Mouse (Mus musculus) limb, embryonic 10.5 days (tissue): ENCODE results near the gene Chd1. TPM values are rescaled to one million over a fixed set of nuclear protein-coding genes. Genes with fewer than 3 reads are reported as not detected.

Source experiments
- DNase-seq: peaks from one replicate; pipeline ENCODE4 v3.0.0-alpha.2; 2017; ENCODE audit warnings: low spot score
- H3K27ac ChIP-seq: fragments of 300-500 bp; sonication (generic); 2 replicates; pipeline ENCODE4 v1.5.1; 2016; ENCODE audit warnings: mild to moderate bottlenecking
- H3K27me3 ChIP-seq: fragments of 300-500 bp; sonication (generic); 2 replicates; pipeline ENCODE4 v1.6.1; 2016; ENCODE audit warnings: low read depth, mild to moderate bottlenecking; ENCODE audit not compliant: poor library complexity, severe bottlenecking
- H3K36me3 ChIP-seq: fragments of 300-500 bp; sonication (generic); 2 replicates; pipeline ENCODE4 v1.6.1; 2016; ENCODE audit warnings: mild to moderate bottlenecking, moderate library complexity
- H3K4me1 ChIP-seq: fragments of 300-500 bp; sonication (generic); 2 replicates; pipeline ENCODE4 v1.6.1; 2016
- H3K4me3 ChIP-seq: fragments of 300-500 bp; sonication (generic); 2 replicates; pipeline ENCODE4 v1.5.1; 2016; ENCODE audit warnings: mild to moderate bottlenecking, moderate library complexity
- H3K9me3 ChIP-seq: fragments of 300-500 bp; sonication (generic); replicated peaks from 2 replicates; pipeline ENCODE4 v1.6.1; 2016; ENCODE audit warnings: mild to moderate bottlenecking
- WGBS: fragments of 180-500 bp; shearing (Covaris S2); methylation state at CpG from one replicate; pipeline ENCODE4 v1.1.7; 2016; 5-methylcytosine and 5-hydroxymethylcytosine counted together
- polyA plus RNA-seq: library from polyadenylated mRNA; unstranded; fragments of >200 nt; fragmentation: Nextera tagmentation; extraction: Ambion mirVana; gene quantifications from 2 replicates; pipeline ENCODE4 v1.2.1, GENCODE M21; 2016

Chd1 gene
- polyA plus RNA-seq: 40.6 and 40.7 TPM in 2 replicates

DNA sequence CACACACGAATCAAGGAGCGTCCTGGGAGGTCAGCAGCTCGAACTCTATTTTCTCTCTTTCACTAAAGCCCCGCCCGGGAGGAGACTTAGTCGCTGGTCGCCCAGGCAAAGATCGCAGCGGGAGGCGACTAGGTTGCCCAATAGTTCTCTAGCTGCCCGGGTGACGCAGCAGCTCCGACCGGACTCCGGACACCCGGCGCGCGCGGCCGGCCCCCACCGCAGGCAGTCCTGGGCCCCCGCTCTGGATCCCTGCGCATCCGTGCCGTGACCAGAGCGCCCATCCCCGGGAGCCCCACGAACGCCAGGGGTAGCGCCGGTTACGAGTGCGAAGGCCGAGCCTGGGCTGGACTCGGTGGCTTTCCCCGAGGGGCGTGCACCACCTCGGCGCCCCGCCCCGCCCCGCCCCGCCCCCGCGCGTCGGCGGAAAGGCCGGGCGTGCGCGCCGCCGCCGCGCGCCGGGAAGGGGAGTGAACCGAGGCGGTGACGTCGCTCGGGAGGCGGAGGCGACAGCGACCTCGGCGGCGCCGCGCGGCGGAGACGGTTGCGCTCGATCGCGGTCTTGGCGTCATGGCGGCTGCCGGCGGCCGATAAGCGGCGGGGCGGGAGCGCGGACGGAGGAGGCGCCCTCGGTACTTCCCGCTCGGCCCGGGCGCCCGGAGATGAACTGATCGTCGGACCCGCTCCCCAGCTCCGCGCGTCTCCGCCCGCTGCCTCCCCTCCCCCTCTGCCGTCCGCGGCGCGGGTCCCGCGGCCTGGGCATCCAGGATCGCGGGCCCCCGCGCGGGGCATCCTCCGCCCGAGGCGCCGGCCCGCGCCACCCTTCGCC, at the start of gene Chd1:
Chd1 (plus strand) TSS at position 493 of the 826 bp plus-strand sequence.
- peak; percentile 92 for DNase-seq
- peak within 1 kb of the TSS; percentile 88 for H3K4me3 ChIP-seq
- peaks cover 29% of the 10 kb centered on the region for H3K36me3 ChIP-seq
- H3K9me3 ChIP-seq: no peaks in the 10 kb centered on the region
- H3K4me1 ChIP-seq: peaks cover 11% of the 10 kb centered on the region
- peak within 1 kb of the TSS; percentile 97 for H3K27ac ChIP-seq
- WGBS: under 1% methylated on average over 103 of the region's 124 CpGs
- H3K27me3 ChIP-seq: no peaks in the 10 kb centered on the region

DNA sequence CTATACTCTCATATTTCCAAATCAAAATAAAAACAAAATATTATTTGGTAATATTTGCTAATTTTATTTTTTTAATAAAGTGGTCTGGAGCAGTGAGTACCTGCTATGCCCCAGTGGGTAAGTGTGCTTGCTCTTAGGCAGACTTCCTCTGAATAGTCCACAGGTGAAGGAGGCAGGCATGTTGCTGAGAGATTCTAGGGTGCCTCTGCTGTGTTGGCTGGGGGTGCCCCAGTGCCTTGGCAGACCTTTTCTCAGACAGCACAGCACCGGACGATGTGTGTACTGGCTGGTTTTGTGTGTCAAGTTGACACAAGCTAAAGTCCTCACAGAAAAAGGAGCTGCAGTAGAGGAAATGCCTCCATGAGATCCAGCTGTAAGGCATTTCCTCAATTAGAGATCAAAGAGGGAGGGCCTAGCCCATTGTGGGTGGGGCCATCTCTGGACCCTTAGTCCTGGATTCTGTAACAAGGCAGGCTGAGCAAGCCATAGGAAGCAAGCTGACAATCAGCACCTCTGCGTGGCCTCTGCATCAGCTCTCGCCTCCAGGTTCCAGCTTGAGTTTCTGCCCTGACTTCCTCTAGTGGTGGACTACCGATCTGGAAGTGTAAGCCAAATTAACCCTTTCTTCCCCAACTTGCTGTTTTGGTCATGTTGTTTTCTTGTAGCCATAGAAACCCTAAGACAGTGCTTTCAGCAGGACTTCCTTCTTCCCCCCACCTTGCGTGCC, 47.7 kb upstream of the Chd1 start:
- H3K36me3 ChIP-seq: no peaks in the 10 kb centered on the region
- WGBS: 9% methylated on average over 6 of the region's 6 CpGs
- peak overlapping the region; percentile 18; the same call in 1 of the 2 replicates for H3K4me3 ChIP-seq
- peak overlapping the region; percentile 79 for H3K27ac ChIP-seq
- H3K9me3 ChIP-seq: no peaks in the 10 kb centered on the region
- no peaks in the 10 kb centered on the region for H3K27me3 ChIP-seq
- DNase-seq: peak; percentile 78
- peaks cover 26% of the 10 kb centered on the region for H3K4me1 ChIP-seq

DNA sequence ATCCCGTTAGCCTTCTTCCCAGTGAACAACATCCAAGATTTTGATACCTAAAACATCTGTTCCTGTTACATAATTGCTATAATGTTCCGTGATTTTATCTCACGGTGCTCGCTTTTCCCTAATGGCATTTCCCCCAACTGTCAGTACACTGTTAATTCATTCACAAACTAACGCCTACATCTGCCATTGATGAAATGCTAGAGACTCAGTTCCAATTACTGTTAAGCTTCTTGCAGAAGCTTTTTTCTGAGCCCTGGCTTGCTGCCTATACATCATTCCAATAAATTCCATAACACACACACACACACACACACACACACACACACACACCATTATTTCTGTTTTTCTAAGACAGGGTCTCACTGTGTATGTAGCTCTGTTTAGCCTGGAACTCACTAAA, 31.9 kb upstream of the Chd1 start:
- Histone ChIP-seq H3K4me1 (no peaks in the 10 kb centered on the region), H3K27ac (no peak overlapping the region), H3K9me3 (no peaks in the 10 kb centered on the region), H3K36me3 (no peaks in the 10 kb centered on the region), H3K4me3 (no peak overlapping the region), H3K27me3 (no peaks in the 10 kb centered on the region)
- WGBS: 48% methylated on average over 5 of the region's 5 CpGs
- no peak for DNase-seq

DNA sequence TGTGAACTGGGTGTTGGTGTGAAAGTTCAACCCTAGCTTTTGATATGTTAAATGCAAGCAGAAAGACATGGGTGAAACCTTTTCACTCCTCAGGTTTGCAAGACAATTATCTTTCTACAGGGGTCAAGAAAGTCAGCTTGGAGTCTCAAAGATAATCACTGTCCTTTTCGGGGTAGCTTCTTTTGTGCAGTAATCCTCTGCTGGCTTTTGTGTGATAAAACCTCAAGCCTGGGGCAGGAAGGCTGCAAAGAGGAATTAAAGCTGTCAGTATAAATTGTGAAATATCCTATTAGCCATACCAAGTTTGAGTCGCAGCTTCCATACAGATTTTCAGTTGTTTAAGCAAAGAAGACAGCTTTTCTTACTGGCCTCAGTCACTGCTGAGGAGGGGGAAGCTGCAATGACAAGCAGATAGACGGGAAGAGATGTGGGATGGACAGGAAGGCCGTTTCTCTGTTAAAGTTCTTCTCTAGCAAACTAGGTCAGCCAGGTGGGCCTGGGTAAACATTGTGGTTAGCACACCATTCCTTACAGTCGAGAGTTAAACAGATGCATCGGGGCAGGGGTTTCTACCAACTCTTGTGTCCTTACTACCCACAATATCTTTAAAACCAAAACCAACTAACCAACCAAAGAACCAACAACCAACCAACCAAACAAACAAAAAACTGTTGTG, 26.7 kb upstream of the Chd1 start:
- H3K4me1 ChIP-seq: no peaks in the 10 kb centered on the region
- WGBS: 43% methylated on average over 6 of the region's 6 CpGs
- no peak for DNase-seq
- H3K36me3 ChIP-seq: no peaks in the 10 kb centered on the region
- no peaks in the 10 kb centered on the region for H3K27me3 ChIP-seq
- no peak overlapping the region for H3K27ac ChIP-seq
- H3K9me3 ChIP-seq: no peaks in the 10 kb centered on the region
- no peak overlapping the region for H3K4me3 ChIP-seq

DNA sequence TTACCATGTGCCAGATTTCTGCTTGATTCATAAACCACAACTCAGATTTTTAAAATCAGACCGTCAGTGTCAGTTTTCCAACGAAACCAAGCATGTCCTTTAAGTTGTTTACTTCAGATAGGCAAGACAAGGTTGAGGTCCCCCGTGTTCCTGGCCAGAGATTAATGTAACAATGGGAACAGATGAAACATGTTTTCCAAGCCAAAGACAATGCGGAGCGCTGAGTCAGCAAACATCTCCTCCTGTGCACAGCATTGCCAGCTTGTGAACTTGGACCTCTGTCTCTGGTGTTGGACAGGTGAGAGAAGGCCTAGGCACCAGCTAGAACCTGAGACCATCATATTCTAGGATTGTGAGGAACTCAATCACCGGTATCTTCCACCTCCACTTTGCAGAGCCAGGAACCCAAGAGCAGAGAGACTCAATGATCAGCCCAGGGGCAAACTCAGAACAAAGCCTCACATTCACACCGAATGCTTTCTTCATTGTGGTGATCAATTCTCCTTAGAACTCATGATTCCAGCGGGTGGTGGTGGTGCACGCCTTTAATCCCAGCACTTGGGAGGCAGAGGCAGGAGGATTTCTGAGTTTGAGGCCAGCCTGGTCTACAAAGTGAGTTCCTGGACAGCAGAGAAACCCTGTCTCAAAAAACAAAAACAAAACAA, 24.7 kb upstream of the Chd1 start:
- no peak for DNase-seq
- Histone ChIP-seq H3K4me3 (no peak overlapping the region), H3K27ac (no peak overlapping the region), H3K9me3 (no peaks in the 10 kb centered on the region), H3K36me3 (no peaks in the 10 kb centered on the region), H3K4me1 (no peaks in the 10 kb centered on the region), H3K27me3 (no peaks in the 10 kb centered on the region)
- WGBS: 93% methylated on average over 9 of the region's 9 CpGs

DNA sequence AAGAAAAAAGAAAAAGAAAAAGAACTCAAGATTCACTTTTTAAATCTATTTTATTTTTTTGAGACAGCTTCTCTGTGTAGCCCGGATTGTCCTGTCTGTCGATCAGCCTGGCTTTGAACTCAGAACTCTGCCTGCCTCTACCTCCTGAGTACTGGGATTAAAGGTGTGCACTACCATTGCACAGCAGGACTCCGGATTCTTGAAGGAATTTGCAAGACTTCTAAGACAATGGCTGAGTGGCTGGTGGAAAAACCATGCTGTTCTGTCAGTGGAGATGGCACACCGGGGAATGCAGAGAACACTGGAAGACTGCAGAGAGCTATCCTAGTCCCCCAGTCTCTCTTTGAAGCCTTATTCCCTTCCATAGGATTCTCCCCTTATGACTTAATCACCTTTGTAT, 24.1 kb upstream of the Chd1 start:
- H3K9me3 ChIP-seq: no peaks in the 10 kb centered on the region
- WGBS: 91% methylated on average over 4 of the region's 4 CpGs

DNA sequence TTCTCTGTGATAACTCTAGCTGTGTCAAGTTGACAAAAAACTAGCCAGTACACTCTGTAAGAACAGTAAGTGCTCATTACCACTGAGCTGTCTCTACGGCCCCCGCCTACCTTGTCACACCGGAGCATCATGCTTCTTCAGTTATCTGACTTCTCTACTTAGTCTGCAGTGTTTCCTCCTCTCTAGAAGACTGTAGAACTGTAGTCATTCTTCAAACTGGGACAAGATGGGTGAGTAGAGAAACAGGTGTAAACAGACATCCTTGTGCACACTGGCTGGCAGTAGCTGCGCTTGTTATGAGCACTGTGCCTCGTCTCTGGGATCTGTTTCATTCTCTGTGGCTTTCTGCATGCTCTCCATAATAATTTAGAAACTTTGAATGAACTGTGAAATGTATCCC, 18.4 kb upstream of the Chd1 start:
- DNase-seq: no peak
- Histone ChIP-seq H3K27me3 (no peaks in the 10 kb centered on the region), H3K4me1 (no peaks in the 10 kb centered on the region), H3K27ac (no peak overlapping the region), H3K36me3 (no peaks in the 10 kb centered on the region), H3K9me3 (no peaks in the 10 kb centered on the region), H3K4me3 (no peak overlapping the region)
- WGBS: 98% methylated on average over 5 of the region's 5 CpGs

More for the DNA sequence above, 24.1 kb upstream of the Chd1 start:
- no peak for DNase-seq
- H3K4me3 ChIP-seq: no peak overlapping the region
- H3K27ac ChIP-seq: no peak overlapping the region
- no peaks in the 10 kb centered on the region for H3K27me3 ChIP-seq
- no peaks in the 10 kb centered on the region for H3K36me3 ChIP-seq
- no peaks in the 10 kb centered on the region for H3K4me1 ChIP-seq

DNA sequence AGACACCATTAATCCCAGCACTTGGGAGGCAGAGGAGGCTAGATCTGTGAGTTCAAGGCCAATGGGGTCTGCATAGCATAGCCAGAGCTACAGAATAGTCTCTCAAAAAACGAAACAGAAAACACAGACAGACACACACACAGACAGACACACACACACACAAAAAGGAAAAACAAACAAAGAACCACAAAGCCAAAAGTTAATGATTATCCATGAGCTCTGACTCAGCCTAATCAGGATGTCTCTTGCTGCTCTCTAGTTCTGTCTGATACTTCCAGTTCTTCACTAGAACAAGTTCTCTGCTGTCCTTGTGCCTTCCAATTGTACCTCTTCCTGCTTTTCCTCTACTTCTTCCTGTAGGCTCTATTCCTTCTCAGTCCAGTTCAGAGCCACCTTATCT, 14.5 kb upstream of the Chd1 start:
- 84% methylated on average over 1 of the region's 1 CpGs for WGBS
- no peaks in the 10 kb centered on the region for H3K4me1 ChIP-seq
- H3K27ac ChIP-seq: no peak overlapping the region
- no peaks in the 10 kb centered on the region for H3K9me3 ChIP-seq
- no peak for DNase-seq
- no peak overlapping the region for H3K4me3 ChIP-seq
- no peaks in the 10 kb centered on the region for H3K36me3 ChIP-seq
- H3K27me3 ChIP-seq: no peaks in the 10 kb centered on the region

DNA sequence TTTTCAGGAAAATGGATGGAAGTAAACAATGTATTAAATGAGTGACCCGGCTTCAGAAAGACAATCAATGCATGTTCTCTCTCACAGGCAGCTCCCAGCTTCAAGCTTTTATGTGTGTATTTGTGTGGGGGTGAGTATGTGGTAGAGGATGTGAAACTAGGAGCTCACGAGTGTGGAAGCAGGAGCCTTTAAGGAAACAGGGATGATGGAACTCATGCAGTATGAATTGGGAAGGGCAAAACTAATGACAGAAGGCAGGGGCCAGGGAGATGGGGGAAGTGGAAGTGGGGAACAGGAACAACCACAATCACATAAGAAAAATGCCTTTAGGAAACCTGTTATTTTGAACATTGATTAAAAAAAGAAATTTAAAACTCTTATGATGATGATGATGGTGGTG, 9.2 kb upstream of the Chd1 start:
- WGBS: 91% methylated on average over 2 of the region's 2 CpGs

DNA sequence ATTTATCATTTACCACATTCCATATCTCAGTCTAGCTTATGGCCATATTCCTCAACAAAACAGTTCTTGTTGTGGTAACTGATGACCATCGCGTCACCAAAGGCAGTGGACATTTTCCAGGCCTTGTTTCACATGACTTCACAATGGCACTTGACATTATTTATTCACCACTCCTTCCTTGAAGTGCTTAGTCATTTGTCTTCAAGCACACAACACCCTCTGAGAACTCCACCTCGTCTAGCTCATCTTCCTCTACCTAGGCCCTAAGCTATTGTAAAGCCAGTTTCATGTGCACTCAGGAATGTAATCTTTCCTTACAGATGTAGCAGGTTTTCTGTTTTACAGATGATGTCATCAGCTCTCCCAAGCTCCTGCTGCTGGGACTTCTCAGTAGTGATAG, 5.8 kb upstream of the Chd1 start:
- WGBS: 91% methylated on average over 3 of the region's 3 CpGs
- no peak overlapping the region for H3K4me3 ChIP-seq
- H3K27me3 ChIP-seq: no peaks in the 10 kb centered on the region
- no peaks in the 10 kb centered on the region for H3K9me3 ChIP-seq
- H3K27ac ChIP-seq: no peak overlapping the region
- 0 out of 2 replicates have a peak, but pooled peaks cover 1% of the 10 kb centered on the region for H3K4me1 ChIP-seq
- H3K36me3 ChIP-seq: no peaks in the 10 kb centered on the region
- DNase-seq: no peak

More for the DNA sequence above, 9.2 kb upstream of the Chd1 start:
- Histone ChIP-seq H3K4me3 (no peak overlapping the region), H3K27ac (no peak overlapping the region), H3K36me3 (no peaks in the 10 kb centered on the region), H3K4me1 (no peaks in the 10 kb centered on the region), H3K9me3 (no peaks in the 10 kb centered on the region), H3K27me3 (no peaks in the 10 kb centered on the region)
- no peak for DNase-seq

DNA sequence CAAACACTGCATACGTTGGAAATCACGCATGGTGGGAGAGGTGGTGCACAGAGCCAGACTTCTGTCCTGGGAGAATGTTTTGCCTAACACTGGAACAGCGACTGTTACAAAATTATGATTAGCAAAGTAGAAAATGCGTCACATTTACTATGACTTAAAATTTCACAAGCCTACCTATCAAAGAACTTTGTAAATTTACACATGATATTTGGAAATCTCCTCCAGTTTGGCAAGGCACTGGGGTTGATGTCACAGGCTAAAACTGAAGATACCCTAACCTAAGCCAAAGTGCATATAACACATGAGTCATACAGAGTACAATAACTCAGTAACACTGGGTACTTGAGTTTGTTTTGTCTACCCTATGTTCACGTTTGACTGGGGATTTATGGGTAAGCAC, 3.3 kb upstream of the Chd1 start:
- Histone ChIP-seq H3K27ac (no peak overlapping the region), H3K36me3 (no peaks in the 10 kb centered on the region), H3K27me3 (no peaks in the 10 kb centered on the region), H3K9me3 (no peaks in the 10 kb centered on the region), H3K4me3 (no peak overlapping the region), H3K4me1 (peaks cover 5% of the 10 kb centered on the region)
- DNase-seq: no peak
- WGBS: 91% methylated on average over 5 of the region's 5 CpGs

DNA sequence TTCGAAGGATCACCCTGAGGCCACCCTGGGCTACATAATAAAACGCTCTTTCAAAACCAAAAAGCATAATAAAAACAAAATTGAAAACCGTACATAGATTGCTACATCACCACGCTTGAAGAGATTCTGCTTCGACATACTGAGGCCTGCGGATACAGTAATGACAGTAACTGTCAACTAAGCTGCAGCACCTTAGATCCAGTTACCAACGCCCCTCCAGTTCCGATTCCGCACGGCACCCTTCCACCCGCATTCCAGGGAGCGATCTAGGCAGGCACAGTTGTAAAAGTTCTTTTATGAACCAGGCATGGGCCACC, 651 bp upstream of the Chd1 start:
- H3K27ac ChIP-seq: peak overlapping the region; percentile 97
- 8% methylated on average over 12 of the region's 12 CpGs for WGBS

More for the DNA sequence above, 651 bp upstream of the Chd1 start:
- Histone ChIP-seq H3K9me3 (no peaks in the 10 kb centered on the region), H3K4me3 (peak overlapping the region; percentile 88), H3K27me3 (no peaks in the 10 kb centered on the region), H3K36me3 (peaks cover 23% of the 10 kb centered on the region), H3K4me1 (peaks cover 11% of the 10 kb centered on the region)
- DNase-seq: no peak
